Mouse (Mus musculus) erythroblast, embryonic 14.5 days (primary cell): ENCODE measurements at regions not wholly inside any gene's neighbourhood (a gene's known extent, or its start where the extent isn't known, plus 50 kb on each side); places are given as distances from the start of the nearest gene placed in this dataset.

Experiments used
- GATA1 ChIP-seq: IDR thresholded peaks from 2 replicates; pipeline ENCODE4 v1.6.1; 2012; ENCODE audit warnings: low read length, inconsistent platforms, mixed read lengths
- TAL1 ChIP-seq: IDR thresholded peaks from 3 replicates; pipeline ENCODE4 v1.6.1; 2012; ENCODE audit warnings: low read length, inconsistent platforms, mixed read lengths

DNA sequence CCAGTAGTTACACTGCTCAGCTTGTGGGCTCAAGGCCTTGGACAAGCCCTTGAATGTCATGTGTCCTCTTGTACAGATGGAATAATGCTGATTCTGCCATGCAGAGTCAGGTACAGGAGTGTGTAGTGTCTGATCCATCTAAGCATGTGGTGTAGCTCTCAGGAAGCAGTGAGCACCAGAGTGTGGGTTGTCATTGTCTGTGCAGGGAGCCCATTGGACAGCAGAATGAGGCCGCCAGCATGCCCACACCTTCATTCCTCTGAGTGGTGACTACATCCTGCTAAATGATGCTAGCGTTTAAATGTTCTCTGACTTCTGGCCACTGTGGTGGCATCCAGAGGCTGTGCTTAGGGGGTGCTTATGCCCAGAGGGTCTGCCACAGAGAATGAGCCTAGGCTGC lies 137.5 kb upstream of the Kcnab2 start:
- TF ChIP-seq GATA1 (no peak), TAL1 (no peak)
